Mouse (Mus musculus) heart, embryonic 10.5 days (tissue): ENCODE data around the gene Gsc. TPM values are rescaled to one million over a fixed set of nuclear protein-coding genes. Genes with fewer than 3 reads are reported as not detected.

Source experiments
- DNase-seq: peaks from one replicate; pipeline ENCODE4 v3.0.0-alpha.2; 2017; ENCODE audit warnings: low spot score
- H3K27ac ChIP-seq: fragments of 300-500 bp; sonication (generic); 2 replicates; pipeline ENCODE4 v1.5.1; 2016; ENCODE audit warnings: mild to moderate bottlenecking
- H3K27me3 ChIP-seq: fragments of 300-500 bp; sonication (generic); 2 replicates; pipeline ENCODE4 v1.6.1; 2016; ENCODE audit warnings: mild to moderate bottlenecking; ENCODE audit not compliant: poor library complexity, insufficient read depth, severe bottlenecking
- H3K36me3 ChIP-seq: fragments of 300-500 bp; sonication (generic); 2 replicates; pipeline ENCODE4 v1.6.1; 2016; ENCODE audit warnings: mild to moderate bottlenecking, moderate library complexity
- H3K4me1 ChIP-seq: fragments of 300-500 bp; sonication (generic); 2 replicates; pipeline ENCODE4 v1.6.1; 2016; ENCODE audit warnings: mild to moderate bottlenecking
- H3K4me3 ChIP-seq: fragments of 300-500 bp; sonication (generic); 2 replicates; pipeline ENCODE4 v1.5.1; 2016; ENCODE audit warnings: mild to moderate bottlenecking, moderate library complexity
- H3K9me3 ChIP-seq: fragments of 300-500 bp; sonication (generic); 2 replicates; pipeline ENCODE4 v1.6.1; 2016; ENCODE audit warnings: mild to moderate bottlenecking, moderate library complexity
- WGBS: fragments of 180-500 bp; shearing (Covaris S2); methylation state at CpG from one replicate; pipeline ENCODE4 v1.1.7; 2016; 5-methylcytosine and 5-hydroxymethylcytosine counted together
- polyA plus RNA-seq: library from polyadenylated mRNA; unstranded; fragments of >200 nt; fragmentation: Nextera tagmentation; extraction: Ambion mirVana; gene quantifications from 2 replicates; pipeline ENCODE4 v1.2.1, GENCODE M21; 2016

Gene Gsc
- polyA plus RNA-seq, 1 experiment from 2014 or later = 4.0 TPM

DNA sequence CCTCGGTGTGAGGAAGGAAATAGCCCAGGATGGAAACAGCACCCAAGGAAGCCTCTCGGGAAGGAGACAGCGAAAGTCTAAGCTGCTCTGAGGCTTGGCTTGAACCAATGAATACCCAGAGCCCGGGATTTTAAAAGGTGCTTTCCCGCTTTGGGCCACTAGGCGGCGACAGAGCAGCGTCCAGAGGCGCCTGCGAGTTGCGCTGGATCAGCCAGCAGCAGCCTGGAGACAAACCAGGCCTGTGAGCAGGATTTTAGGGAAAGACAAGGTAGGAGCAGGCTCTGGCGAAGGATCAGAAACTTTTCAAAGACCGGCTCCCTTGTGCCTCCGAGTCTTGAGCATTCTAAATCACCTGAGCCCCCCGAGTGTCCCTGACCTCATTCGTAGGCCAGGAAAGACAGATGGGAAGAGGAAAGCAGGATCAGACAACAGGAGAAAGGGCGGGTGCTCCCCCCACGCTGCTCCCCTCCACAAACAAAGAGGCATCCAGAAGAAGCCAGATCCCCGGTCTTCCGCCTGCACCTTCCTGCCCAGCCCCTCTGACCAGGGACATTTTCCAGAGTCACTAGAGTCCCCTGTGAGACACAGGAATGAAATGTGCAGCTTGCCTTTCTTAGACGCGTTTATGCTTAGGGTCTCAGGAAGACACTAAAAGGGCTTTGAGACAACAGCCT, 32.9 kb downstream of the Gsc start:
- H3K4me3 ChIP-seq = no peak overlapping the region
- 0 out of 2 replicates have a peak overlapping the region, but pooled peaks have one; percentile 24 for H3K27ac ChIP-seq
- peak; percentile 91 for DNase-seq
- no peaks in the 10 kb centered on the region for H3K9me3 ChIP-seq
- WGBS = 12% methylated on average over 22 of the region's 22 CpGs
- H3K4me1 ChIP-seq = peaks cover 8% of the 10 kb centered on the region; the same call in 1 of the 2 replicates
- peaks cover 48% of the 10 kb centered on the region for H3K27me3 ChIP-seq
- no peaks in the 10 kb centered on the region for H3K36me3 ChIP-seq

DNA sequence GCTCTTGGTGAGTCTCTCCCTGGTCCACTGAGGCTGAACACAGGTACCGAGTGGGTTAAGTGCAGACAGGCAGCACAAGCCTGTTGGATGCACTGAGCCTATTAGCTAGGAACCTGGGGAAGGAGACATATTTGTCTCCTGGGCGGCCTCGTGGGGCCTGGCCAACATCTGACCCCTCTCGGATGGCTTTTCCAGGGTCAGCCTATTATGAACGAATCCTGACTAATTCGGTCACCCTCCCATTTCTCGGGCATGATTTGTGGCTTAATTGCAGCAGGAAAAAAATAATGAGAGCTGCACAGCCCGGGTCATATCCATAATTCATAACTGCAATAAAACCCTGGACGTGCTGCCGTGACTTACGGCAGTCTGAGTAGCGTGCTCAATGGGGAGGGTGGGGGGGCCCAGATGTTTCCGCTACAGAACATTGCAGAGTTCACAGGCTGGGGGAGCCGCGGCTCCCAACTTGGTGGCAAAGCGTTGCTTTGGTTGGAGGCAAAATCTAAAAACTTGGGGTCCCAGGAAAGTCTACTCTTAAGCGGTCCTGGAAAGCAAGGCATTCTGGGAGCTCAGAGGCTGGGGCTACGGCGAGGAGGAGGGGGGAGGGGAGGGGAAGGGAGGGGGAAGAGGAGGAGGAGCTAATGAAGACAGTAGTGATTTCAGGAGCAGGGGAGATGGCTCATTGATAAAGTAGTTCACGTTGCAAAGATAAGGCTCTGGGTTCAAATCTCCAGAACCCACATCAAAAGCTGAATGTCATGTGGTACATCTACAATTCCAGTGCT, 39.0 kb downstream of the Gsc start:
- Histone ChIP-seq H3K27me3 (peaks cover 21% of the 10 kb centered on the region), H3K9me3 (no peaks in the 10 kb centered on the region), H3K4me1 (no peaks in the 10 kb centered on the region), H3K4me3 (no peak overlapping the region), H3K27ac (no peak overlapping the region), H3K36me3 (no peaks in the 10 kb centered on the region)
- 84% methylated on average over 20 of the region's 20 CpGs for WGBS
- no peak for DNase-seq

DNA sequence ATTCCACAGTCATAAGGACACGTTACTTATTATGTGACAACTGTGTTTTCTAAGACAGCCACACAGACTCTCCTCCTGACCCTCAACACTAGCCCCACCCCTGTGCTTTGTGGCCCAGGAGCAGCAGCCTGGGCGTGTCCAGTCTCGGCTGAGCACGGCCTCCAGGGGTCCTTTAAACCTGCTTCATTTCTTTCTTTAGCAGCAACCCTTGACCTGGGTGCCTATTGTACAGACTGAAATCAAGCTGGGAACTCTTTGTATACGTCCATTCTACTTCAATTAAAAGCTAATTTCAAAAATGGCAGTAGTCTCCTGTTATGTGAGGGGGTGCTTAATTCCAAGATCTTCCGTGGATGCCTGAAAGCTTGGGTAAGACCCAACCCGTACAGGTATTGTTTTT, 39.9 kb downstream of the Gsc start:
- Histone ChIP-seq H3K27me3 (peaks cover 12% of the 10 kb centered on the region; the same call in 1 of the 2 replicates), H3K4me1 (no peaks in the 10 kb centered on the region), H3K27ac (no peak overlapping the region), H3K9me3 (no peaks in the 10 kb centered on the region), H3K4me3 (no peak overlapping the region), H3K36me3 (no peaks in the 10 kb centered on the region)
- WGBS = 62% methylated on average over 7 of the region's 7 CpGs
- DNase-seq = no peak

DNA sequence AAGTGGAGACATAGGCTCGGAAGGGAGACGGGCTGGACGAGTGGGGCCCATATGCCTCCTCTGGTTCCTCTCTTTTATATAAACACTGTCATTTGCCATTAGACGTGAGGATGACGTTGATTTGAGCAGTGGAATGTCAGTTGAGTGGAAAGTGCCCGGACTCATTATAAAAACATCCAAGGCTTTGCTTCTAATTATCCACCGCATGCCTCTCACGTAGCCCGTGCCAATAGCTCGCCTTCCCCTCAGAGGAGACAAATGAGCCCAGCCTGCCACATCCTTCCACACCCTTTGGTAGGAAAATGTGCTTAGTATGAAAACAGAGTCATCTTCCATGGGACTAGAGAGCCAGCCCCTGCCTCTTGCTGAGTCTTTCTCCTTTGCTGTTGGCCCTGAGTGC, 41.8 kb downstream of the Gsc start:
- Histone ChIP-seq H3K4me3 (no peak overlapping the region), H3K36me3 (no peaks in the 10 kb centered on the region), H3K27ac (no peak overlapping the region), H3K4me1 (no peaks in the 10 kb centered on the region), H3K27me3 (peaks cover 1% of the 10 kb centered on the region; the same call in 1 of the 2 replicates), H3K9me3 (no peaks in the 10 kb centered on the region)
- WGBS = 77% methylated on average over 10 of the region's 10 CpGs
- no peak for DNase-seq

DNA sequence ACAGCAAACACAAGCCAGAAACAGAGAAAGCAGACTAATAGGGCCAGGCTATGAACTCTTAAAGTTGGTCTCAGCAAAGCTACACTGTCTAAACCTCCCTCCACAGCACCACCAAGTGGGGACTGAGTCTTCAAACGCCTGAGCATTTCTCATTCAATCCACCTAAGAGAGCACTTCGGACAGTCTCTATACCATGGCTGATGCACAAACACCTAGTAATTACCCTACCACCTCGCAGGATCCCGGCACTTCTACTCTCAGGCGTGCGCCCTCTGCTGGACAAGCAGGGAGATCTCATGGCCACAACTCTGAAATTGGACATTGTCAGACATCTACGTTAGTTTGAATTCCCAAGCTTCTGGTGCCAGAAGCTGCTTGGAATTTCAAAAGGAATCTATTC, 46.2 kb downstream of the Gsc start:
- Histone ChIP-seq H3K4me1 (no peaks in the 10 kb centered on the region), H3K9me3 (no peaks in the 10 kb centered on the region), H3K27ac (no peak overlapping the region), H3K36me3 (no peaks in the 10 kb centered on the region), H3K27me3 (peaks cover 17% of the 10 kb centered on the region), H3K4me3 (no peak overlapping the region)
- WGBS = 9% methylated on average over 7 of the region's 7 CpGs
- no peak for DNase-seq

DNA sequence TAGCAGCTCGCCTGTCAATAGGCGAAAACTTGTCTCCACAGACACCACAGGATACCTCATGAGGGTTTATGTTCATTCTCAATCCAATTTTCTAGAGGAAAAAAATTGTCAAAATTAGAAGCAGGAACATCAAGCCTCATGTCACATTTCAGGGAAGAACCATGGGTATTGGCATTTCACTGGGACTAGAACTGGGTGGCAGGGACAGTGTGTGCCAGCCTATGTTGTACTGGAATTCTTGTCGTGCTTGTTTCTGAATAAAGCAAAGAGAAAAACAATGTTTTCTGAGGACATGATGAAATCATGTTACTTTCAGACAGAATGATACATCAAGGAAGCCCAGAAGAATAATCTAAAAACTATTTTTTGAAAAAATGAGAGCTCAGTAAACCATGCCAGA, 47.5 kb downstream of the Gsc start:
- H3K4me3 ChIP-seq = no peak overlapping the region
- WGBS = 74% methylated on average over 3 of the region's 3 CpGs
- H3K27me3 ChIP-seq = peaks cover 17% of the 10 kb centered on the region
- no peak overlapping the region for H3K27ac ChIP-seq
- no peaks in the 10 kb centered on the region for H3K4me1 ChIP-seq
- H3K9me3 ChIP-seq = no peaks in the 10 kb centered on the region
- DNase-seq = no peak
- H3K36me3 ChIP-seq = no peaks in the 10 kb centered on the region

DNA sequence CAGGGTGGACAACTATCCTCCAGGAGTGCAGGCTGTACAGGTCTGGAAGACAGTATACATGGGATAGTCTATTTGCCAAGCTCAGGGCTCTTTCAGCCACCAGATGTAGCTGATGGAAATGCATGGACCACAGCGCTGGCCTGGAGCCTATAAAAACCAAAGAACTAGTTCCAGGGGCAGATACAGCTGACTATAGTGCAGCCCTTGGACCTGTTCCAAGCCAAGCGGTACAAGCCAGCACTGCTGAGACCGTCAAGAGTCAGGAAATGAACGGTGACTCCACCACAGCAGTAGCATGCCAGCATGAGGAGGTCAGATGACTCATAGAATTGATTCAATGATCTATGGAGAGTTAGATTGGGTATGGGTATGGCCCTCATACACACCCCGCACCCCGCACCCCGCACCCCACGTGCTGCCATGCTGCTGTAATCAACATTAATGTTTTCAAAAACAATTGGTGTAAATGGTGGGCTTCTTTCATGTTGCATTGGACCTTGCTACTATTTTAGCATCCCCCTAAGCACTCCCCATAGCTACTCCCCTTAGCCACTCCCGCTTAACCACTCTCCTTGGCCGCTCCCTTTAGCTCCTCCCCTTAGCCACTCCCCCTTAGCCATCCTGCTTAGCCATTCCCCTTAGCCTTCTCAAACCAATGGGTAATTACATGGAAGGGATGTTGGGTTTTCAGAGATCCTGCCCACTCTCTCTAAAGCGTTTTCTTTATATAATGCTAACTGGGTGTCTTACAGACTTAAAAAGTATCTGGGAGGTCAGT, 50.3 kb downstream of the Gsc start:
- peaks cover 17% of the 10 kb centered on the region for H3K27me3 ChIP-seq
- WGBS = 69% methylated on average over 11 of the region's 11 CpGs
- no peaks in the 10 kb centered on the region for H3K4me1 ChIP-seq
- no peak for DNase-seq
- H3K9me3 ChIP-seq = no peaks in the 10 kb centered on the region
- H3K27ac ChIP-seq = no peak overlapping the region
- H3K36me3 ChIP-seq = no peaks in the 10 kb centered on the region
- H3K4me3 ChIP-seq = no peak overlapping the region

Other genes starting within 250 kb of the Gsc start
- gene Serpina3g, start 237.1 kb downstream of the Gsc start, polyA plus RNA-seq = 0.20 and 0.59 TPM in 2 replicates
- gene Serpina3i, start 210.2 kb downstream of the Gsc start, polyA plus RNA-seq = 0.06 TPM in 1 of 2 replicates, not detected in the other
- not detected in 2 replicates for gene Serpina3j, start 158.8 kb downstream of the Gsc start, polyA plus RNA-seq
- not detected in 2 replicates for gene Serpina3k, start 134.8 kb downstream of the Gsc start, polyA plus RNA-seq
- not detected in 2 replicates for gene Serpina3m, start 134.8 kb downstream of the Gsc start, polyA plus RNA-seq
- gene Serpina3n, start 66.6 kb downstream of the Gsc start, polyA plus RNA-seq = 0.08 and 0.09 TPM in 2 replicates